Mouse (Mus musculus) CH12.LX (cell line): ENCODE measurements around the gene Agpat3. TPM values are rescaled to one million over a fixed set of nuclear protein-coding genes. Genes with fewer than 3 reads are reported as not detected.
"Not testable (repeated sequence)": the region's sequence is repeated elsewhere in the genome, so short reads cannot be mapped to it uniquely, and the experiment has no call there.

ENCODE experiments used
- DNase-seq: peaks from one replicate; pipeline ENCODE4 v3.0.0-alpha.2; 2013; ENCODE audit errors: extremely low read depth
- H3K27ac ChIP-seq: 2 replicates; pipeline ENCODE4 v1.5.1; 2012; ENCODE audit warnings: low read depth, mild to moderate bottlenecking, control low read depth, moderate library complexity; ENCODE audit not compliant: insufficient read depth
- H3K27me3 ChIP-seq: replicated peaks from 2 replicates; pipeline ENCODE3; 2012; ENCODE audit warnings: inconsistent platforms
- H3K36me3 ChIP-seq, 2 experiments: replicated peaks in 1 of 2; 2 replicates each; pipeline versions ENCODE3 to v1.6.1; 2012; ENCODE audit warnings: inconsistent platforms in 1 of 2, low read length in 1 of 2, mild to moderate bottlenecking in 1 of 2, mixed read lengths in 1 of 2, moderate library complexity in 1 of 2; ENCODE audit not compliant: control insufficient read depth in 1 of 2, insufficient read depth in 1 of 2
- H3K4me1 ChIP-seq, 2 experiments: 2 replicates each; pipeline ENCODE4 v1.6.1; 2012; ENCODE audit warnings: inconsistent platforms in 1 of 2, moderate library complexity in 1 of 2; ENCODE audit not compliant: insufficient read depth in 2 of 2, control insufficient read depth in 1 of 2
- H3K4me2 ChIP-seq: 2 replicates; pipeline ENCODE4 v1.6.1; 2012; ENCODE audit warnings: low read depth, mild to moderate bottlenecking, control low read depth; ENCODE audit not compliant: poor library complexity, insufficient read depth, severe bottlenecking
- H3K4me3 ChIP-seq, 3 experiments: fragments of 150-350 bp in 1 of 3; sonication (generic) in 1 of 3; replicated peaks in 1 of 3; 2 replicates each; pipeline versions ENCODE3 to v1.5.1; 2011 to 2012; ENCODE audit warnings: low read depth in 2 of 3, low read length in 2 of 3, mild to moderate bottlenecking in 2 of 3, moderate library complexity in 2 of 3, control low read depth in 1 of 3, improper control_type of control experiment in 1 of 3, inconsistent platforms in 1 of 3, mixed read lengths in 1 of 3; ENCODE audit not compliant: poor library complexity in 1 of 3
- H3K79me2 ChIP-seq: replicated peaks from 2 replicates; pipeline ENCODE4 v1.6.1; 2012; ENCODE audit warnings: mild to moderate bottlenecking, moderate library complexity; ENCODE audit not compliant: control insufficient read depth, poor library complexity, insufficient read depth, severe bottlenecking; ENCODE audit errors: extremely low read depth
- H3K9ac ChIP-seq: 2 replicates; pipeline ENCODE4 v1.6.1; 2012; ENCODE audit warnings: low read depth, mild to moderate bottlenecking, control low read depth, moderate library complexity; ENCODE audit not compliant: insufficient read depth
- H3K9me3 ChIP-seq: replicated peaks from 2 replicates; pipeline ENCODE3; 2012; ENCODE audit warnings: low read length, inconsistent platforms, mixed read lengths
- CTCF ChIP-seq, 2 experiments: IDR thresholded peaks in 1 of 2; conservative IDR thresholded peaks in 1 of 2; 2 replicates each; pipeline ENCODE4 v1.5.1; 2011 to 2012; ENCODE audit warnings: low read depth in 2 of 2, low read length in 2 of 2, improper control_type of control experiment in 1 of 2, inconsistent platforms in 1 of 2, mild to moderate bottlenecking in 1 of 2, moderate library complexity in 1 of 2
- E2F4 ChIP-seq: IDR thresholded peaks from 2 replicates; pipeline ENCODE4 v1.6.1; 2011; ENCODE audit warnings: low read depth, low read length, improper control_type of control experiment; ENCODE audit not compliant: insufficient replicate concordance
- EP300 ChIP-seq: IDR thresholded peaks from 2 replicates; pipeline ENCODE4 v1.6.1; 2011; ENCODE audit warnings: low read length, improper control_type of control experiment
- HCFC1 ChIP-seq: IDR thresholded peaks from 2 replicates; pipeline ENCODE4 v1.6.1; 2012; ENCODE audit warnings: low read depth, mild to moderate bottlenecking, inconsistent platforms, low read length, improper control_type of control experiment
- JUN ChIP-seq: IDR thresholded peaks from 2 replicates; pipeline ENCODE4 v1.6.1; 2011; ENCODE audit warnings: low read depth, mild to moderate bottlenecking, low read length, improper control_type of control experiment, moderate library complexity; ENCODE audit not compliant: insufficient read depth
- JUND ChIP-seq: conservative IDR thresholded peaks from 2 replicates; pipeline ENCODE4 v1.6.1; 2011; ENCODE audit warnings: low read depth, low read length, improper control_type of control experiment
- MAFK ChIP-seq: IDR thresholded peaks from 2 replicates; pipeline ENCODE4 v1.6.1; 2011; ENCODE audit warnings: low read length, improper control_type of control experiment; ENCODE audit not compliant: insufficient replicate concordance
- MEF2A ChIP-seq: IDR thresholded peaks from 2 replicates; pipeline ENCODE4 v1.6.1; 2014; ENCODE audit warnings: low read depth, mild to moderate bottlenecking, inconsistent platforms, low read length, improper control_type of control experiment, borderline replicate concordance
- MYC ChIP-seq: IDR thresholded peaks from 2 replicates; pipeline ENCODE4 v1.6.1; 2011; ENCODE audit warnings: low read depth, mild to moderate bottlenecking, improper control_type of control experiment, low read length
- NELFE ChIP-seq: IDR thresholded peaks from 2 replicates; pipeline ENCODE4 v1.6.1; 2011; ENCODE audit warnings: low read depth, low read length, improper control_type of control experiment
- NRF1 ChIP-seq: IDR thresholded peaks from 2 replicates; pipeline ENCODE4 v1.6.1; 2014; ENCODE audit warnings: low read depth, mild to moderate bottlenecking, inconsistent platforms, low read length, improper control_type of control experiment, moderate library complexity
- POLR2AphosphoS2 ChIP-seq: IDR thresholded peaks from 2 replicates; pipeline ENCODE4 v1.6.1; 2011; ENCODE audit warnings: low read depth, low read length, improper control_type of control experiment
- SMC3 ChIP-seq: IDR thresholded peaks from 2 replicates; pipeline ENCODE4 v1.6.1; 2011; ENCODE audit warnings: low read depth, low read length, improper control_type of control experiment
- TCF12 ChIP-seq: IDR thresholded peaks from 2 replicates; pipeline ENCODE4 v1.6.1; 2014; ENCODE audit warnings: low read depth, mild to moderate bottlenecking, inconsistent platforms, low read length, improper control_type of control experiment
- UBTF ChIP-seq: IDR thresholded peaks from 2 replicates; pipeline ENCODE4 v1.6.1; 2012; ENCODE audit warnings: low read depth, mild to moderate bottlenecking, inconsistent platforms, low read length, improper control_type of control experiment, moderate library complexity
- USF1 ChIP-seq: IDR thresholded peaks from 2 replicates; pipeline ENCODE4 v1.6.1; 2014; ENCODE audit warnings: low read depth, mild to moderate bottlenecking, inconsistent platforms, low read length, improper control_type of control experiment
- ZNF384 ChIP-seq: IDR thresholded peaks from 2 replicates; pipeline ENCODE4 v1.6.1; 2012; ENCODE audit warnings: low read depth, low read length, improper control_type of control experiment, inconsistent platforms
- dilution Hi-C: fragments of 300-500 bp; cut with MboI; formaldehyde crosslinking; loops from 2 replicates; pipeline ENCODE4 v1.14.3; 2020; ENCODE audit warnings: low sequenced_read_pairs; ENCODE audit not compliant: extremely low pct_unique_long_range_greater_than_20kb, extremely low pct_ligation_motif_present
- in situ Hi-C: fragments of 300-500 bp; cut with MboI; formaldehyde crosslinking; loops from 3 replicates; pipeline ENCODE4 v1.14.3; 2019; ENCODE audit warnings: low sequenced_read_pairs, low pct_ligation_motif_present, low pct_unique_long_range_greater_than_20kb, mixed read lengths
- polyA plus RNA-seq: library from polyadenylated mRNA; unstranded; fragments of >175 nt; gene quantifications from 2 replicates; pipeline ENCODE4 v1.2.1, GENCODE M21; 2012; ENCODE audit warnings: low read depth; ENCODE audit not compliant: insufficient read length
- total RNA-seq, 2 experiments: library from RNA; depleted of rRNA; stranded (reverse); fragments of 300-350 nt in 1 of 2; fragments of >200 nt in 1 of 2; gene quantifications; 2 replicates each; pipeline ENCODE4 v1.2.3; 2012 to 2014

Agpat3 gene
- total and polyA plus RNA-seq, 3 experiments: 36.7 to 67.2 (median 63.1) TPM

GRCm38 (mm10) chr10:78358999-78359398 lies 6.7 kb upstream of the Agpat3 start:
- H3K4me2 ChIP-seq, H3K79me2 ChIP-seq, H3K27ac ChIP-seq, dilution Hi-C loops, H3K9ac ChIP-seq, DNase-seq, in situ Hi-C loops, H3K4me3 ChIP-seq, H3K36me3 ChIP-seq, H3K9me3 ChIP-seq, H3K27me3 ChIP-seq: not testable (repeated sequence)
- H3K4me1 ChIP-seq: peaks cover 4 to 42% of the 10 kb centered on the region in 2 experiments; a peak in 3 of 4 replicates
- peak in 1 of 2 experiments; percentile 42; a peak in 2 of 4 replicates for TF ChIP-seq CTCF (conservative IDR thresholded peaks at IDR 0.05 in 1 of 2, IDR thresholded peaks at IDR 0.05 in 1 of 2; ENCODE audit: low read depth in 2 of 2, low read length in 2 of 2)
- TF ChIP-seq ZNF384: peak; percentile 52; the same call in 1 of the 2 replicates
- TF ChIP-seq SMC3: peak; percentile 29
- TF ChIP-seq MYC: 0 out of 2 replicates have a peak, but pooled peaks have one; percentile 31

GRCm38 (mm10) chr10:78358266-78358665 lies 6.0 kb upstream of the Agpat3 start:
- Histone ChIP-seq H3K4me2 (no peak overlapping the region), H3K4me3 (no peak overlapping the region), H3K9me3 (peaks cover 2% of the 10 kb centered on the region), H3K9ac (no peak overlapping the region), H3K27me3 (peaks cover 10% of the 10 kb centered on the region), H3K4me1 (peaks cover 4 to 35% of the 10 kb centered on the region in 2 experiments; a peak in 3 of 4 replicates), H3K79me2 (no peaks in the 10 kb centered on the region), H3K27ac (no peak overlapping the region), H3K36me3 (no peaks in the 10 kb centered on the region)
- in situ Hi-C loops: no loop called here
- dilution Hi-C loops: no loop called here
- TF ChIP-seq HCFC1: no peak
- TF ChIP-seq UBTF: no peak
- no peak for TF ChIP-seq USF1
- TF ChIP-seq E2F4: no peak
- no peak for TF ChIP-seq NRF1
- no peak for TF ChIP-seq EP300
- no peak for TF ChIP-seq MEF2A
- no peak for TF ChIP-seq MAFK
- TF ChIP-seq CTCF (conservative IDR thresholded peaks at IDR 0.05 in 1 of 2, IDR thresholded peaks at IDR 0.05 in 1 of 2; ENCODE audit: low read depth in 2 of 2, low read length in 2 of 2): no peak
- TF ChIP-seq POLR2AphosphoS2: no peak
- no peak for TF ChIP-seq JUND
- no peak for TF ChIP-seq NELFE
- no peak for TF ChIP-seq TCF12
- no peak for TF ChIP-seq JUN
- no peak for DNase-seq
